Mouse (Mus musculus) sigmoid colon, adult 10 weeks (tissue): Measurements from ENCODE around the gene Ccdc90b. TPM values are rescaled to one million over a fixed set of nuclear protein-coding genes. Genes with fewer than 3 reads are reported as not detected.

ENCODE experiments used
- polyA plus RNA-seq: library from polyadenylated mRNA; stranded (reverse); fragments of 350-450 nt; fragmentation: Illumina TruSeq; extraction: RNeasy Lipid Tissue Mini Kit (QIAGEN cat#74804); gene quantifications from one replicate; pipeline ENCODE4 v1.2.3, GENCODE M21; 2014; ENCODE audit warnings: low read depth, low replicate concordance

Gene Ccdc90b
- 91.8 TPM for polyA plus RNA-seq

DNA sequence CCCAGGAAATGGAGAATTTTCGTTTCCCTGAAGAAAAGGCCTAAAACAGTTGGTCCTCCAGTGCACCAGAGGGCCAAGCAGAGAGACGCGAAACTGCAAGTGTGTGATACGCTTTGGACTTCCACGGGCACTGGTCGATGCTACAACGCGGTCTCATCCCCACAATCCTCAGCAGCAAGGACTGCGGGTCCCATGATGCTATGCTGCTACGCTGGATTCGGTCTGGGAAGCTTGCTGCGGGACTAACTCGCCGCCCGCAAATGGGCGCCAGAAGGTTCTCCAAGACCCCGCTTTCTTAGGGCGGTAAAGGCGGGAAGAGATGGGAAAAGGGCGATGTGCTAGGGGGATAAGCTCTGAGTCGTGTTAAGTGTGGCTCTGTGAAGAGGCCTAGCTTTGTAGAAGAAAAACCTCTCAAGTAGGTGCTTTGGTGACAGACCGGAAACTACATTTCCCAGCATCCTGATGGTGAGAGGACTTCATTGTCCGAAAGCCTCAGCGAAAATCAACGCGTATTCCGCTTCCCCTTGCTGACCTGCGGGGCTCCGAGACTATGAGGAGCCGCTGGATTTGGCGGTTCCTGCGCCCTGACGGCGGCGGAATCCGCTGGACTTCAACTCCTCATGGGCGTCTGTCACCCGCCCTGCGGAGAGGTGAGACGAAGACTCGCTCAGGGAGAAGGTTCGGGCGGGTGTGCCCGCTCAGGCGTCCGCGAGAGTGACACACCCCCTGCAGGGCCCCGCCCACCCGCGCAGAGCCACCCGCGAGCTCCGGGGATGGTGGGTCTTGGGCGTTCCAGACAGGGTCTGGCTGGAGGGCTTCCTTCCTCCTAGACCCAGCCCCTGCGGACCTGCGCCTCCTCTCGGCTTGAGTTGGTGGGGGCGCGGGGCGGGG, at the start of gene Ccdc90b:
Gene Ccdc90b, plus strand, starts transcription at position 164 of the 891 bp plus-strand sequence.

Other genes with a start within 250 kb of the Ccdc90b start
- gene Ankrd42, start 76.0 kb downstream of the Ccdc90b start, polyA plus RNA-seq: 2.8 TPM
- 135 TPM for gene Pcf11, start 108.8 kb downstream of the Ccdc90b start, polyA plus RNA-seq
- 5.5 TPM for gene Rab30, start 180.5 kb downstream of the Ccdc90b start, polyA plus RNA-seq